In genomic region chr9:122378986-122379385, GRCm38 (mm10) we compare ENCODE assay signal across 24 mouse cellular contexts. TPM values are rescaled to one million over a fixed set of nuclear protein-coding genes. Genes with fewer than 3 reads are reported as not detected.
A peak's percentile ranks its signal among the peaks of the same experiment; 100 is the strongest.
DNase-seq lines count a peak whose midpoint lies in the region; TF ChIP-seq lines count a peak whose summit lies in the region.
"Had no signal": no experiment of that assay in that cellular context is flagged by ENCODE, and none has a peak within 500 bp of the region (broad histone marks: within the 10 kb centered on the region; RNA-seq: fewer than 3 reads in every experiment).

No protein-coding gene starts in this region.

- H3K27me3 ChIP-seq in MEL (ENCODE audit: control insufficient read depth in 1 of 2, insufficient read depth in 2 of 2, low read length in 2 of 2) (no peaks in the 10 kb centered on the region), myocyte (ENCODE audit: control insufficient read depth, insufficient read depth, insufficient read length) (no peaks in the 10 kb centered on the region)
- H3K27me3 ChIP-seq in midbrain, embryonic 10.5 days (ENCODE audit: low read depth, poor library complexity, severe bottlenecking) = peaks cover 18% of the 10 kb centered on the region
- H3K27me3 ChIP-seq: forebrain, embryonic 13.5 days; heart, embryonic 12.5 days; heart, embryonic 15.5 days; intestine, embryonic 15.5 days had no signal

- no peaks in the 10 kb centered on the region for H3K9me3 ChIP-seq in MEL (replicated peaks; ENCODE audit: insufficient read depth, low read length)
- no peaks in the 10 kb centered on the region for H3K9me3 ChIP-seq in midbrain, embryonic 10.5 days (replicated peaks)
- H3K9me3 ChIP-seq: forebrain, embryonic 10.5 days; forebrain, embryonic 13.5 days; heart, embryonic 12.5 days; heart, embryonic 15.5 days; hindbrain, embryonic 12.5 days; hindbrain, embryonic 15.5 days; intestine, embryonic 15.5 days had no signal

- intact Hi-C loops in heart, postnatal 14 days (cut with DNase I) = no loop called here
- intact Hi-C loops in left cerebral cortex, postnatal 36 days (cut with DNase I) = no loop called here

- H3K4me2 ChIP-seq in myocyte (ENCODE audit: low read depth) = peak overlapping the region; percentile 5
- H3K4me2 ChIP-seq: forebrain, embryonic 13.5 days; heart, embryonic 12.5 days; heart, embryonic 15.5 days; hindbrain, embryonic 12.5 days; hindbrain, embryonic 15.5 days; intestine, embryonic 15.5 days had no signal

- H3K79me2 ChIP-seq in MEL (ENCODE audit: control insufficient read depth, insufficient read depth, low read length, poor library complexity) (no peaks in the 10 kb centered on the region), myocyte (ENCODE audit: control insufficient read depth, insufficient read depth) (no peaks in the 10 kb centered on the region)

- 87% methylated on average over 6 of the region's 6 CpGs for WGBS in midbrain, embryonic 10.5 days

- DNase-seq in heart, adult 11 months = peak; percentile 66
- DNase-seq in heart, postnatal 14 days = no peak
- peak; percentile 65 for DNase-seq in 3T3-L1 (ENCODE audit: low read depth, low spot score)
- DNase-seq in MEL (ENCODE audit: low read depth, low spot score) = peak; percentile 36
- no peak for DNase-seq in midbrain, embryonic 10.5 days (ENCODE audit: low spot score)
- no peak for DNase-seq in left cerebral cortex, postnatal 36 days (ENCODE audit: low spot score in 2 of 2)
- DNase-seq in B cell, adult 2 months = no peak
- DNase-seq: adrenal gland, postnatal 36 days; cerebellum, adult 8-10 months; cerebellum, postnatal 36 days; embryo, embryonic 11 days; gastrocnemius, postnatal 10 days; gastrocnemius, postnatal 36 days; heart, postnatal 10 days; kidney, adult 11 months; kidney, adult 8-10 months had no signal

- H3K4me1 ChIP-seq in MEL (ENCODE audit: control insufficient read depth in 1 of 2, insufficient read depth in 2 of 2, low read length in 2 of 2) = no peaks in the 10 kb centered on the region
- peaks cover 17% of the 10 kb centered on the region for H3K4me1 ChIP-seq in midbrain, embryonic 10.5 days
- H3K4me1 ChIP-seq: forebrain, embryonic 13.5 days; heart, embryonic 12.5 days; heart, embryonic 15.5 days; hindbrain, embryonic 15.5 days; intestine, embryonic 15.5 days had no signal

- H3K9ac ChIP-seq in MEL (ENCODE audit: control insufficient read depth, low read depth, low read length, poor library complexity, severe bottlenecking) = no peak overlapping the region
- H3K9ac ChIP-seq: forebrain, embryonic 13.5 days; heart, embryonic 12.5 days; heart, embryonic 15.5 days; hindbrain, embryonic 12.5 days; hindbrain, embryonic 15.5 days; intestine, embryonic 15.5 days had no signal

- no peak for TF ChIP-seq CTCF in MEL (IDR thresholded peaks at IDR 0.05 in 2 of 3, conservative IDR thresholded peaks at IDR 0.05 in 1 of 3; ENCODE audit: control insufficient read depth in 1 of 3, insufficient read depth in 1 of 3, low read depth in 2 of 3, low read length in 3 of 3, poor library complexity in 1 of 3, severe bottlenecking in 1 of 3)

- H3ac ChIP-seq in myocyte (ENCODE audit: control insufficient read depth, insufficient read length) = no peak overlapping the region

- no peak overlapping the region for H3K27ac ChIP-seq in MEL (ENCODE audit: control insufficient read depth, low read depth, low read length)
- H3K27ac ChIP-seq in midbrain, embryonic 10.5 days (replicated peaks) = no peak overlapping the region
- H3K27ac ChIP-seq: forebrain, embryonic 10.5 days; forebrain, embryonic 13.5 days; heart, embryonic 15.5 days; hindbrain, embryonic 12.5 days; hindbrain, embryonic 15.5 days; intestine, embryonic 15.5 days had no signal

- H3K4me3 ChIP-seq in MEL (ENCODE audit: control insufficient read depth in 1 of 2, insufficient read depth in 1 of 2, low read depth in 2 of 2, low read length in 2 of 2) (no peak overlapping the region), myocyte (no peak overlapping the region)
- H3K4me3 ChIP-seq in midbrain, embryonic 10.5 days = no peak overlapping the region
- H3K4me3 ChIP-seq: forebrain, embryonic 10.5 days; forebrain, embryonic 13.5 days; heart, embryonic 12.5 days; heart, embryonic 15.5 days; hindbrain, embryonic 12.5 days; hindbrain, embryonic 15.5 days; intestine, embryonic 15.5 days had no signal

- TF ChIP-seq POLR2A in MEL (IDR thresholded peaks at IDR 0.05; ENCODE audit: control insufficient read depth in 1 of 2, insufficient read depth in 1 of 2, low read depth in 1 of 2, low read length in 2 of 2, poor library complexity in 1 of 2) = no peak
- no peak for TF ChIP-seq POLR2A in myocyte (IDR thresholded peaks at IDR 0.05; ENCODE audit: insufficient read length, low read depth)

- TF ChIP-seq RAD21 in MEL (IDR thresholded peaks at IDR 0.05; ENCODE audit: low read depth, low read length) = no peak

- no peak for TF ChIP-seq EP300 in MEL (IDR thresholded peaks at IDR 0.05; ENCODE audit: low read depth in 1 of 2, low read length in 2 of 2)

- H3K36me3 ChIP-seq in MEL (ENCODE audit: control insufficient read depth in 1 of 2, insufficient read depth in 2 of 2, low read length in 2 of 2) (peaks cover 0 to 4% of the 10 kb centered on the region in 2 experiments; a peak in 2 of 4 replicates), myocyte (ENCODE audit: control insufficient read depth, insufficient read depth) (peaks cover 4% of the 10 kb centered on the region)
- H3K36me3 ChIP-seq in midbrain, embryonic 10.5 days = no peaks in the 10 kb centered on the region
- H3K36me3 ChIP-seq: intestine, embryonic 15.5 days had no signal

TF ChIP-seq in MEL, 35 proteins besides CTCF, POLR2A, EP300 and RAD21:
- TF ChIP-seq MEF2A (IDR thresholded peaks at IDR 0.05; ENCODE audit: extremely low read depth, insufficient replicate concordance, low read depth, low read length, poor library complexity, severe bottlenecking) (no peak), USF1 (IDR thresholded peaks at IDR 0.05; ENCODE audit: low read depth, low read length) (no peak), GATA1 (IDR thresholded peaks at IDR 0.05; ENCODE audit: low read depth, low read length) (peak; percentile 46; the same call in 1 of the 2 replicates)

TF ChIP-seq in myocyte, 11 proteins besides CTCF, POLR2A, EP300 and RAD21:
- TF ChIP-seq MAX (IDR thresholded peaks at IDR 0.05; ENCODE audit: low read depth) = no peak
- no peak for TF ChIP-seq MYOG (IDR thresholded peaks at IDR 0.05; ENCODE audit: control insufficient read depth in 1 of 3, insufficient read depth in 1 of 3, insufficient read length in 2 of 3, low read depth in 2 of 3)
- no peak for TF ChIP-seq SRF (IDR thresholded peaks at IDR 0.05; ENCODE audit: control insufficient read depth, insufficient read length, low read depth)
- no peak for TF ChIP-seq TCF3 (IDR thresholded peaks at IDR 0.05; ENCODE audit: insufficient read length, low read depth)
- TF ChIP-seq MYOD1 (IDR thresholded peaks at IDR 0.05; ENCODE audit: control insufficient read depth in 1 of 3, insufficient read length in 2 of 3, low read depth in 2 of 3) = no peak
- no peak for TF ChIP-seq TCF12 (IDR thresholded peaks at IDR 0.05; ENCODE audit: insufficient read depth, poor library complexity, severe bottlenecking)
- no peak for TF ChIP-seq USF1 (IDR thresholded peaks at IDR 0.05; ENCODE audit: low read depth)
- no peak for TF ChIP-seq CEBPB (IDR thresholded peaks at IDR 0.05; ENCODE audit: insufficient read depth, poor library complexity, severe bottlenecking)
- TF ChIP-seq E2F4 (IDR thresholded peaks at IDR 0.05; ENCODE audit: insufficient read depth) = no peak
- no peak for TF ChIP-seq POLR2AphosphoS2 (IDR thresholded peaks at IDR 0.05; ENCODE audit: insufficient read length, low read depth)
- TF ChIP-seq REST (IDR thresholded peaks at IDR 0.05; ENCODE audit: insufficient read depth, insufficient read length) = no peak

RNA-seq across cellular contexts. Expression of gene Abhd5, which starts 27.6 kb away (rescaled TPM):
- total RNA-seq in heart, postnatal 14 days (2021) = 10 to 100 TPM; 54.4 to 58.9 TPM
- 14.2 and 14.3 TPM in 2 replicates for total RNA-seq in MEL (2012; rRNA removed)
- 10 to 100 TPM in 1 of 2 experiments, not detected in 1; 20.2 TPM for polyA plus RNA-seq in MEL (2012; ENCODE audit: insufficient read depth in 1 of 2, insufficient read length in 2 of 2, low read depth in 1 of 2, low replicate concordance in 2 of 2, missing spikeins in 1 of 2)
- 24.8 TPM for polyA plus RNA-seq in myocyte (2012; fragmentation: generic; extraction: Trizol)
- 16.9 and 18.0 TPM in 2 replicates for polyA plus RNA-seq in midbrain, embryonic 10.5 days (2016; fragmentation: Nextera tagmentation; extraction: Ambion mirVana)
- 10 to 100 TPM; 19.6 to 20.9 TPM for total RNA-seq in left cerebral cortex, postnatal 36 days (2021)

Comparison
In these comparisons a context has a peak if more than half of its experiments do, and no peak if none do; other contexts are left out.
1. DNase-seq: peak in heart, adult 11 months (single experiment), 3T3-L1 (single experiment) and MEL (single experiment); none in heart, postnatal 14 days (0 of 2), midbrain, embryonic 10.5 days (single experiment), left cerebral cortex, postnatal 36 days (0 of 2) and B cell, adult 2 months (0 of 2).